Mouse (Mus musculus) hindbrain, embryonic 16.5 days (tissue): ENCODE results near the gene Dbnl. TPM values are rescaled to one million over a fixed set of nuclear protein-coding genes. Genes with fewer than 3 reads are reported as not detected.
A peak's percentile ranks its signal among the peaks of the same experiment; 100 is the strongest.

Experiments used
- ATAC-seq: fragments of 200-750 bp; cut with Nextera tagmentation; 2 replicates; pipeline ENCODE4 v1.8.0; 2017; ENCODE audit warnings: moderate TSS enrichment, moderate library complexity
- H3K27ac ChIP-seq: fragments of 300-500 bp; sonication (generic); 2 replicates; pipeline ENCODE4 v1.5.1; 2014; ENCODE audit warnings: low read depth, mild to moderate bottlenecking, control low read depth, low read length, moderate library complexity
- H3K27me3 ChIP-seq: fragments of 300-500 bp; sonication (generic); replicated peaks from 2 replicates; pipeline ENCODE4 v1.6.1; 2014; ENCODE audit warnings: low read length; ENCODE audit not compliant: control insufficient read depth, insufficient read depth
- H3K36me3 ChIP-seq: fragments of 300-500 bp; sonication (generic); 2 replicates; pipeline ENCODE4 v1.6.1; 2014; ENCODE audit warnings: mild to moderate bottlenecking, low read length, moderate library complexity, mixed read lengths; ENCODE audit not compliant: control insufficient read depth, insufficient read depth
- H3K4me1 ChIP-seq: fragments of 300-500 bp; sonication (generic); 2 replicates; pipeline ENCODE4 v1.6.1; 2014; ENCODE audit warnings: low read depth, low read length; ENCODE audit not compliant: control insufficient read depth, insufficient read depth
- H3K4me2 ChIP-seq: fragments of 300-500 bp; sonication (generic); 2 replicates; pipeline ENCODE4 v1.6.1; 2014; ENCODE audit warnings: mild to moderate bottlenecking, low read length, control low read depth, moderate library complexity
- H3K4me3 ChIP-seq: fragments of 300-500 bp; sonication (generic); 2 replicates; pipeline ENCODE4 v1.5.1; 2014; ENCODE audit warnings: mild to moderate bottlenecking, low read length, control low read depth, moderate library complexity
- H3K9ac ChIP-seq: fragments of 300-500 bp; sonication (generic); 2 replicates; pipeline ENCODE4 v1.6.1; 2014; ENCODE audit warnings: low read depth, mild to moderate bottlenecking, control low read depth, low read length, moderate library complexity
- H3K9me3 ChIP-seq: fragments of 300-500 bp; sonication (generic); 2 replicates; pipeline ENCODE4 v1.6.1; 2014; ENCODE audit warnings: mild to moderate bottlenecking, low read length, moderate library complexity; ENCODE audit not compliant: control insufficient read depth
- WGBS: fragments of 180-500 bp; shearing (Covaris S2); extraction: QIAGEN DNeasy Blood & Tissue Kit; methylation state at CpG from one replicate; pipeline ENCODE4 v1.1.7; 2014; 5-methylcytosine and 5-hydroxymethylcytosine counted together
- polyA plus RNA-seq: library from polyadenylated mRNA; unstranded; fragments of >200 nt; fragmentation: Nextera tagmentation; extraction: Ambion mirVana; gene quantifications from 2 replicates; pipeline ENCODE4 v1.2.1, GENCODE M21; 2015

Gene Dbnl
- polyA plus RNA-seq, 1 experiment from 2014 or later, result 148 TPM

DNA sequence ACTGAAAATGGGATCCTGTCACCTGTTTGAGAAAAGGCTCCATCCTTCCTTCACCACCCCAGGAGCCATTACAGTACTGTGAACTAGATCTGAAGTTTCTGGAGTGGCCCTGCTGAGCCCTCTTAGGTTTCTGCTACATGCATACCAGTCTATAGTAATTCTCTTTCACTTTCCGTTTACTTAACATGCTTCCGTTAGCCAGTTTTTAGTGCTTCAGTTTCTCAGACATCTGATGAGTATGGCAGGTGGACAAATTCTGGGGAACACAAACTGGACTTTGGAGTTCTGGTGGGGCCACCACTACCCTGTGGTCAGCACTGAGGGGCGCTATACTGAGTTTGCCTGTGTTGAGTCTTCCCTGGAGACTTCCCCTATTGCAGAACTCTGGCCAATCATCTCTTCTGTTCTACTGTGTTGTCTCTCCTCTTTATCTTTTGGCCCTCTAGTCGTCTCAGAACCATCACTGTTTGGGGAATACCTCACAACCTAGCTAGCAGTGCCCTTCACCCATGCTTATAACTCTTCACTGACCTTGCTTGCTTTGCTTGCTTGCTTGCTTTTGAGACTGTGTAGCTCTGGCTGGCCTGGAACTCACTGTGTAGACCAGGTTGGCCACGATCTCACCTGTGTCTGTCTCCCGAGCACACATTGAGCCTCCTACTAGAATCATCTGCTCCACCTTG, 924 bp downstream of the Dbnl start:
- peak overlapping the region; percentile 80 for H3K9ac ChIP-seq
- H3K27me3 ChIP-seq, result no peaks in the 10 kb centered on the region
- peak overlapping the region; percentile 88 for H3K27ac ChIP-seq
- H3K9me3 ChIP-seq, result no peaks in the 10 kb centered on the region
- WGBS, result 68% methylated on average over 6 of the region's 6 CpGs
- H3K36me3 ChIP-seq, result peaks cover 11% of the 10 kb centered on the region
- H3K4me2 ChIP-seq, result peak overlapping the region; percentile 91
- ATAC-seq, result no peak
- peak overlapping the region; percentile 69 for H3K4me3 ChIP-seq
- peaks cover 20% of the 10 kb centered on the region for H3K4me1 ChIP-seq

DNA sequence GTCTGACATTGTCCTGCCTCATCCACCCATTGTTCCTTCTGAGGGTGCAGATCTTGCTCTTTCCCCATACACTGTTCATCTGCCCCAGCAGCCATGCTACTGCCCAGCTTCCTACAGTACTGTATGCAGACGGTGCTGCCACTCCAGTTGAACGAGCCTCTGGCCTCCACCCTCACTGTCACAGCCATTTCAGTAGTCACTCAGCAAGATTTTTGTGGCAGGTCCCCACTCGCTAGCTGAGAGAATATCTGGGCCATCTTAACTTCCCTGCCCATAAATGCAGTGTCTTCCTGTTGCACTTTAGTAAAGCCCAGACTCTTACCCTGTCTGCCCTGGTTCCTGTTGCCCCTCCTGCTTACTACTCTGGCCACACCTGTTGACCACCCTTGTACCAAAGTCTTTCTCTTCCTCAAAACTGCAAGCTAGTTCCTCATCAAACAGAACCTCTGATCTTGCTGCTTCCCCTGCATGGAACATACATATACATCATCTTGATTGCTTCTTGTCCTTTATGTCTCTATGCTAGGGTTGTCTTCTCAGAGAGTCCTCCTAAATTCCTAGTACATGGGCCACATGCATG, 1.6 kb downstream of the Dbnl start:
- Histone ChIP-seq H3K4me2 (peak overlapping the region; percentile 91), H3K9me3 (no peaks in the 10 kb centered on the region), H3K36me3 (peaks cover 14% of the 10 kb centered on the region), H3K27me3 (no peaks in the 10 kb centered on the region), H3K4me1 (peaks cover 20% of the 10 kb centered on the region), H3K27ac (no peak overlapping the region), H3K9ac (no peak overlapping the region), H3K4me3 (no peak overlapping the region; the same call in 1 of the 2 replicates)
- WGBS, result 87% methylated on average over 3 of the region's 3 CpGs
- ATAC-seq, result no peak

DNA sequence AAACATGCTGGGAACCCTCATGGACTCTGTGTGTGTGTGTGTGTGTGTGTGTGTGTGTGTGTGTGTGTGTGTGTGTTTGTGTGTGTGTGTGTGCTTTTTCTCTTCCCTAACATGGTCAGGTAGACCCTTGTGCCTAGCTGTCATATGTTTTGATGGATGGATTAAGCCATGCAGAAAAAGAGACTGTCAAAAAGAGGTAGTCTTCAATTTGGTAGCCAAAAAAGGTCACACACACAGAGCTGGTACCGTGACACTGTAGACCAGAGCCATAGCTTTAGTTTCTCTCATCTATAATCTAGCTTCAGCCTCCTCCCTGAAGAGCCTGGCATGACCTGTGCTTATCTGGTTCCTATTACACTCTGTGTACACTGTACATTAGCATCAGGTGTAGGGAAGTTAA, 2.1 kb downstream of the Dbnl start:
- Histone ChIP-seq H3K9me3 (no peaks in the 10 kb centered on the region), H3K27ac (no peak overlapping the region), H3K36me3 (peaks cover 18% of the 10 kb centered on the region), H3K4me2 (no peak overlapping the region), H3K27me3 (no peaks in the 10 kb centered on the region), H3K4me1 (peaks cover 20% of the 10 kb centered on the region), H3K4me3 (no peak overlapping the region), H3K9ac (no peak overlapping the region)
- ATAC-seq, result no peak
- WGBS, result 100% methylated on average over 1 of the region's 1 CpGs

DNA sequence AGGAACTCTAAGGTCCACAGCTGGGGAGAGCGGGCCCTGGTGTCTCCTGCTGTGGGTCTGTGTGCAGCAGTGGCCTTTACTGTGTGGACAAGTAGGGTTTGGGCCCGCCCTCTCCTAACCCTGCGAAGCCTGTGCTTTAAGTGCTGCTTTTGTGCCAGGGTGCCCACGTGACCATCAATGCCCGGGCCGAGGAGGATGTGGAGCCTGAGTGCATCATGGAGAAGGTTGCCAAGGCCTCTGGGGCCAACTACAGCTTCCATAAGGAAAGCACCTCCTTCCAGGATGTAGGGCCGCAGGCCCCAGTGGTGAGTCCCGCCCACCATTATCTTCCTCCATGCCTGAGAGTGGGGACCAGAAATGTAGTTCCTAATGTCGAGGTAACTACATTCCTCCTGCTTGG, 7.0 kb downstream of the Dbnl start:
- H3K36me3 ChIP-seq, result peaks cover 53% of the 10 kb centered on the region

DNA sequence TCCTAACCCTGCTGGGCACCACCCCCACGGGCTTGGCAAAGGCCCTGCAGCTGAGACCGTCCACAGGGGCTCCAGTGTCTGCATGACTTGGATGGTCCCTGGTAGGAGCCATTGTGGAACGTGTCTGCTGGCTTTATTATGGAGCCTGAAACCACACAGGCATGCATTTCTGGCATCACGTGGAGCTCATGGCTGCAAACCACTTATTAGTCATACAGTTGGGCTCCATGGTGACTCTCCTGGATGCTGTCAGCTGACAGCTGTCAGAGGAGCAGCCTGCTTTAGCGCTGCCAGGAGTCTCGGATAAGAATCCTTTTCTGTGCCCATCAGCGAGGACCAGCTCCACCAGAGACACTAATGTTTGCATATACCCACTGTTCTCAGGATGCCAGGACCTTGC, 7.4 kb downstream of the Dbnl start:
- Histone ChIP-seq H3K4me2 (no peak overlapping the region), H3K4me3 (no peak overlapping the region), H3K9ac (no peak overlapping the region), H3K9me3 (no peaks in the 10 kb centered on the region), H3K36me3 (peaks cover 56% of the 10 kb centered on the region), H3K4me1 (no peaks in the 10 kb centered on the region), H3K27me3 (no peaks in the 10 kb centered on the region), H3K27ac (no peak overlapping the region)
- 0 out of 2 replicates have a peak, but pooled peaks have one; percentile 24 for ATAC-seq
- WGBS, result 87% methylated on average over 7 of the region's 7 CpGs

More for the DNA sequence above, 7.0 kb downstream of the Dbnl start:
- Histone ChIP-seq H3K27me3 (no peaks in the 10 kb centered on the region), H3K9me3 (no peaks in the 10 kb centered on the region), H3K4me2 (no peak overlapping the region), H3K27ac (no peak overlapping the region), H3K4me3 (no peak overlapping the region), H3K9ac (no peak overlapping the region), H3K4me1 (no peaks in the 10 kb centered on the region)
- WGBS, result 83% methylated on average over 9 of the region's 9 CpGs
- no peak for ATAC-seq

DNA sequence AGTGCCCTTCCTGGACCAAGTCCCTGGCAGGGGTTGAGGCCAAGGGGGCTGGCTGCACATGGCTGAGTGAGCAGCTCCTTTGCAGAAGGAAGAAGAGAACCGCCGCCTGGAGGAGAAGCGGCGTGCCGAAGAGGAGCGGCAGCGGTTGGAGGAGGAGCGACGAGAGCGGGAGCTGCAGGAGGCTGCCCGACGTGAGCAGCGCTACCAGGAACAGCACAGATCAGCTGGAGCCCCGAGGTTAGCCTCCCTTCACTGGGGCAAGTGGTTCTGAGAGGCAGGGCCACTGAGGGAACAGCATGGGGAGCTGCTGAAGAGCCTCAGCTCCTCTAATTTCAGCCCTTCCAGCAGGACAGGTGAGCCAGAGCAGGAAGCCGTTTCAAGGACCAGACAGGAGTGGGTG, 8.7 kb downstream of the Dbnl start:
- ATAC-seq, result no peak
- Histone ChIP-seq H3K4me1 (no peaks in the 10 kb centered on the region), H3K27ac (no peak overlapping the region), H3K9ac (no peak overlapping the region), H3K4me2 (no peak overlapping the region), H3K27me3 (no peaks in the 10 kb centered on the region), H3K4me3 (no peak overlapping the region), H3K36me3 (peaks cover 56% of the 10 kb centered on the region), H3K9me3 (no peaks in the 10 kb centered on the region)
- 82% methylated on average over 15 of the region's 15 CpGs for WGBS

DNA sequence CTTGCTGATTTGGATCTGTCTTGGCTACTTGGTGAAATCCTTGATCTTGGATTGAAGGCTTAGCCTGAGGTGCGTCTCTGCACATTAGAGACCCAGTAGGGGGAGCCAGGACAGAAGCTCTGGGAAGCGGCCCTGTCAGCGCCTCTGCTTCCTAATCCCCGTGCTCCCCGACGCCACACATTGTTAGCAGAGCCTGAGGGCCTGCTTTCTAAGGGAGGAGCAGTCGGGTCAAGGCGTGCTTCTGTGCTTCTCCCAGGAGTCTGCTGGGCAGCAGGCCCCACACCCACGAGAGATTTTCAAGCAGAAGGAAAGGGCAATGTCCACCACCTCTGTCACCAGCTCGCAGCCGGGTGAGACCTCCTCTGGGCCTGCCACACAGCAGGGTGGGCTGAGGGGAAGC, 9.1 kb downstream of the Dbnl start:
- H3K36me3 ChIP-seq, result peaks cover 52% of the 10 kb centered on the region
- no peaks in the 10 kb centered on the region for H3K4me1 ChIP-seq
- WGBS, result 81% methylated on average over 11 of the region's 11 CpGs
- ATAC-seq, result no peak
- no peak overlapping the region for H3K4me3 ChIP-seq
- no peak overlapping the region for H3K9ac ChIP-seq
- no peaks in the 10 kb centered on the region for H3K27me3 ChIP-seq
- no peak overlapping the region for H3K27ac ChIP-seq
- H3K4me2 ChIP-seq, result no peak overlapping the region
- H3K9me3 ChIP-seq, result no peaks in the 10 kb centered on the region

DNA sequence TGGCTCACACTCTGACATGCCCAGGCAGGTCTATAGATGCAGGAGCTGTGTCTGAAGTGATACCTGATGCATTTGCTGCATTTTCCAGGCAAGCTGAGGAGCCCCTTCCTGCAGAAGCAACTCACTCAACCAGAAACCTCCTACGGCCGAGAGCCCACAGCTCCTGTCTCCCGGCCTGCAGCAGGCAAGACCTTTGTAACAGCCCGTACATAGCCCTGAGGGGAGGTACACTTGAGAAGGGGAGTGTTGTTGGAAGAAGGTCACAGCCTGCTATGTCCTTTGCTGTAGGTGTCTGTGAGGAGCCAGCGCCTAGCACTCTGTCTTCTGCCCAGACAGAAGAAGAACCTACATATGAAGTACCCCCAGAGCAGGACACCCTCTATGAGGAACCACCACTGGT, 9.6 kb downstream of the Dbnl start:
- ATAC-seq, result no peak
- no peak overlapping the region for H3K9ac ChIP-seq
- no peak overlapping the region for H3K27ac ChIP-seq
- whole genome bisulfite sequencing, result 94% methylated on average over 5 of the region's 5 CpGs
- H3K4me3 ChIP-seq, result no peak overlapping the region
- no peaks in the 10 kb centered on the region for H3K9me3 ChIP-seq
- H3K4me2 ChIP-seq, result no peak overlapping the region
- H3K4me1 ChIP-seq, result no peaks in the 10 kb centered on the region
- H3K27me3 ChIP-seq, result no peaks in the 10 kb centered on the region
- peaks cover 48% of the 10 kb centered on the region for H3K36me3 ChIP-seq

DNA sequence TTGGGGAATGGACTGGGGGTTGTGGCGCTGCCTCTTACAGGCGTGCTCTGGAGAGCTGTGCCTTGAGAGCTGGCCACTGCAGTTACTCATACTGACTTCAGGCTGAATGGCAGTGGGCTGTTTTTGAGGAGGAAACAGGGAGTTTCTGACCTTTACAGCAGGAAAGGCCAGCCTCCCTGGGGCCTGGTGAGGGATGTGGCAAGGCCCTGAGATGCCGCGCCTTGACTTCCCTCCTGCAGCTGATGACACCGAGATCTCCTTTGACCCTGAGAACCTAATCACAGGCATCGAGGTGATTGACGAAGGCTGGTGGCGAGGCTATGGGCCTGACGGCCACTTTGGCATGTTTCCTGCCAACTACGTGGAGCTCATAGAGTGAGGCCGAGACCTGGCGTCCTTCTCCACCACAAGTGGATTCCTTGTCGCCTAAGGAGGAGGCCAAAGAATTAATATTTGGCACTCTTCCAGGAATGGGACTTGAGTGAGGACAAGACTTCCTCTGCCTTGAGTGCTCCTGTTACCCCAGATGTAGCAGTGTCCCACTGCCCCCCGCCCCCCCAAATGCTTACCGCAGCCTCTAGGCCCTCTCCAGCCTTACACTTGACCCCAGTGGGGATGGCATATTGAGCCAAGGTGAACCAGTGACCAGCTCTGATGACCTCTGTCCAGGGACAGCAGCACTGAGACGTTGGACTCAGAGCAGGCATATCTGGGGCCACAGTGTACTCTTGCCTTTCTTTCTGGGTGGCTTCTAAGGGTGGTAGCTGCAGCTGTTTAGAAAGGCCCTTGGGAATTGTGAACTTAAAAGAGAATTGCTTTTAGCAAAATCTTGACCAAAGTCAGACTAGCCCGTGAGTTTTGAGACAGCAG, 11.6 kb downstream of the Dbnl start:
- no peak overlapping the region for H3K9ac ChIP-seq
- H3K36me3 ChIP-seq, result peaks cover 42% of the 10 kb centered on the region
- no peak overlapping the region for H3K27ac ChIP-seq
- no peaks in the 10 kb centered on the region for H3K9me3 ChIP-seq
- no peaks in the 10 kb centered on the region for H3K27me3 ChIP-seq
- no peak overlapping the region for H3K4me3 ChIP-seq
- no peaks in the 10 kb centered on the region; the same call in 1 of the 2 replicates for H3K4me1 ChIP-seq
- no peak overlapping the region for H3K4me2 ChIP-seq
- 83% methylated on average over 17 of the region's 17 CpGs for WGBS
- ATAC-seq, result no peak
